Mouse (Mus musculus): ENCODE data around the gene Pnpla5. TPM values are rescaled to one million over a fixed set of nuclear protein-coding genes. Genes with fewer than 3 reads are reported as not detected.

The Pnpla5 gene
- polyA plus RNA-seq, 1 experiment from 2014 or later, result not detected

- no peak within 1 kb of the TSS for H3K9ac ChIP-seq (ENCODE audit: low read length)
- H3K4me3 ChIP-seq (replicated peaks; ENCODE audit: low read length), result 0 out of 2 replicates have a peak within 1 kb of the TSS, but pooled peaks have one; percentile 0
- peaks cover 20% of the 10 kb centered on the region for H3K27me3 ChIP-seq (ENCODE audit: control insufficient read depth, insufficient read depth, low read length)
- no peaks in the 10 kb centered on the region for H3K36me3 ChIP-seq (ENCODE audit: control insufficient read depth, insufficient read depth, low read length)
- WGBS, result 3% methylated on average over 29 of the region's 29 CpGs
- no peak for ATAC-seq (ENCODE audit: insufficient read depth, low FRiP score)
- H3K9me3 ChIP-seq (replicated peaks; ENCODE audit: control insufficient read depth, low read length), result 0 out of 2 replicates have a peak, but pooled peaks cover 4% of the 10 kb centered on the region
- no peak within 1 kb of the TSS for H3K27ac ChIP-seq (ENCODE audit: low read length)
- H3K4me1 ChIP-seq (ENCODE audit: control insufficient read depth, insufficient read depth, low read length), result no peaks in the 10 kb centered on the region; the same call in 1 of the 2 replicates
- peak within 1 kb of the TSS; percentile 45 for H3K4me2 ChIP-seq (ENCODE audit: low read depth, low read length)
These were observed 57.8 kb downstream of the Pnpla5 start, which contains the start of gene Efcab6 for GRCm38 (mm10) chr15:84065140-84065539. TSS of gene Efcab6 (minus strand) at chr15:84065379.

Small RNA genes lying within 50 kb of the gene (microRNA-seq; reads per million reads assigned to microRNA genes)
- gene Mir6392, result not detected

Other genes starting within 250 kb of the Pnpla5 start
- 0.21 and 0.70 TPM in 2 replicates for gene Efcab6, start 57.8 kb downstream of the Pnpla5 start, polyA plus RNA-seq (2015; fragmentation: Nextera tagmentation; extraction: Ambion mirVana)
- 4.0 and 5.2 TPM in 2 replicates for gene Sult4a1, start 17.4 kb downstream of the Pnpla5 start, polyA plus RNA-seq (2015; fragmentation: Nextera tagmentation; extraction: Ambion mirVana)
- gene Pnpla3, start 44.7 kb upstream of the Pnpla5 start, polyA plus RNA-seq (2015; fragmentation: Nextera tagmentation; extraction: Ambion mirVana), result 0.80 and 1.3 TPM in 2 replicates
- gene Samm50, start 69.1 kb upstream of the Pnpla5 start, polyA plus RNA-seq (2015; fragmentation: Nextera tagmentation; extraction: Ambion mirVana), result 107 and 116 TPM in 2 replicates
- gene Parvb, start 108.9 kb upstream of the Pnpla5 start, polyA plus RNA-seq (2015; fragmentation: Nextera tagmentation; extraction: Ambion mirVana), result 2.7 and 3.2 TPM in 2 replicates
- gene Parvg, start 200.9 kb upstream of the Pnpla5 start, polyA plus RNA-seq (2015; fragmentation: Nextera tagmentation; extraction: Ambion mirVana), result 3.7 and 4.3 TPM in 2 replicates